Mouse (Mus musculus) CH12.LX (cell line): ENCODE measurements around the gene Ifit2.

ENCODE experiments used
- CTCF ChIP-seq, 2 experiments: IDR thresholded peaks in 1 of 2; conservative IDR thresholded peaks in 1 of 2; 2 replicates each; pipeline ENCODE4 v1.5.1; 2011 to 2012; ENCODE audit warnings: low read depth in 2 of 2, low read length in 2 of 2, improper control_type of control experiment in 1 of 2, inconsistent platforms in 1 of 2, mild to moderate bottlenecking in 1 of 2, moderate library complexity in 1 of 2
- E2F4 ChIP-seq: IDR thresholded peaks from 2 replicates; pipeline ENCODE4 v1.6.1; 2011; ENCODE audit warnings: low read depth, low read length, improper control_type of control experiment; ENCODE audit not compliant: insufficient replicate concordance
- MAZ ChIP-seq: IDR thresholded peaks from 2 replicates; pipeline ENCODE4 v1.6.1; 2012; ENCODE audit warnings: low read depth, mild to moderate bottlenecking, inconsistent platforms, low read length, improper control_type of control experiment, moderate library complexity
- MXI1 ChIP-seq: IDR thresholded peaks from 2 replicates; pipeline ENCODE4 v1.6.1; 2011; ENCODE audit warnings: mild to moderate bottlenecking, low read depth, low read length, improper control_type of control experiment
- POLR2A ChIP-seq: IDR thresholded peaks from 2 replicates; pipeline ENCODE4 v1.6.1; 2011; ENCODE audit warnings: low read depth, mild to moderate bottlenecking, improper control_type of control experiment, low read length
- SMC3 ChIP-seq: IDR thresholded peaks from 2 replicates; pipeline ENCODE4 v1.6.1; 2011; ENCODE audit warnings: low read depth, low read length, improper control_type of control experiment
- ZC3H11A ChIP-seq: IDR thresholded peaks from 2 replicates; pipeline ENCODE4 v1.6.1; 2012; ENCODE audit warnings: low read depth, mild to moderate bottlenecking, inconsistent platforms, low read length, improper control_type of control experiment
- ZMIZ1 ChIP-seq: IDR thresholded peaks from 2 replicates; pipeline ENCODE4 v1.6.1; 2012; ENCODE audit warnings: low read depth, mild to moderate bottlenecking, inconsistent platforms, low read length, improper control_type of control experiment

GRCm38 (mm10) chr19:34562556-34562955 is 12.1 kb downstream of the Ifit2 start:
- TF ChIP-seq ZC3H11A (no peak), MAZ (no peak), CTCF (conservative IDR thresholded peaks at IDR 0.05 in 1 of 2, IDR thresholded peaks at IDR 0.05 in 1 of 2; ENCODE audit: low read depth in 2 of 2, low read length in 2 of 2) (no peak), MXI1 (no peak), POLR2A (no peak), ZMIZ1 (no peak), E2F4 (no peak), SMC3 (no peak)
